Mouse (Mus musculus) heart, postnatal 25 days (tissue): ENCODE results near the gene Lclat1. TPM values are rescaled to one million over a fixed set of nuclear protein-coding genes. Genes with fewer than 3 reads are reported as not detected.
A peak's percentile ranks its signal among the peaks of the same experiment; 100 is the strongest.

ENCODE experiments used
- DNase-seq: peaks from one replicate; pipeline ENCODE4 v3.0.0; 2022; ENCODE audit warnings: low spot score
- intact Hi-C: fragments of 180-260 bp; cut with DNase I; formaldehyde crosslinking; loops from one replicate; pipeline ENCODE4 v1.15.1; 2025
- total RNA-seq, 2 experiments: library from RNA; stranded (reverse); gene quantifications; 2 replicates each; pipeline ENCODE4 v1.2.3; 2021

Gene Lclat1
- total RNA-seq: 100 to 1,000 TPM; 107 to 116 TPM

DNA sequence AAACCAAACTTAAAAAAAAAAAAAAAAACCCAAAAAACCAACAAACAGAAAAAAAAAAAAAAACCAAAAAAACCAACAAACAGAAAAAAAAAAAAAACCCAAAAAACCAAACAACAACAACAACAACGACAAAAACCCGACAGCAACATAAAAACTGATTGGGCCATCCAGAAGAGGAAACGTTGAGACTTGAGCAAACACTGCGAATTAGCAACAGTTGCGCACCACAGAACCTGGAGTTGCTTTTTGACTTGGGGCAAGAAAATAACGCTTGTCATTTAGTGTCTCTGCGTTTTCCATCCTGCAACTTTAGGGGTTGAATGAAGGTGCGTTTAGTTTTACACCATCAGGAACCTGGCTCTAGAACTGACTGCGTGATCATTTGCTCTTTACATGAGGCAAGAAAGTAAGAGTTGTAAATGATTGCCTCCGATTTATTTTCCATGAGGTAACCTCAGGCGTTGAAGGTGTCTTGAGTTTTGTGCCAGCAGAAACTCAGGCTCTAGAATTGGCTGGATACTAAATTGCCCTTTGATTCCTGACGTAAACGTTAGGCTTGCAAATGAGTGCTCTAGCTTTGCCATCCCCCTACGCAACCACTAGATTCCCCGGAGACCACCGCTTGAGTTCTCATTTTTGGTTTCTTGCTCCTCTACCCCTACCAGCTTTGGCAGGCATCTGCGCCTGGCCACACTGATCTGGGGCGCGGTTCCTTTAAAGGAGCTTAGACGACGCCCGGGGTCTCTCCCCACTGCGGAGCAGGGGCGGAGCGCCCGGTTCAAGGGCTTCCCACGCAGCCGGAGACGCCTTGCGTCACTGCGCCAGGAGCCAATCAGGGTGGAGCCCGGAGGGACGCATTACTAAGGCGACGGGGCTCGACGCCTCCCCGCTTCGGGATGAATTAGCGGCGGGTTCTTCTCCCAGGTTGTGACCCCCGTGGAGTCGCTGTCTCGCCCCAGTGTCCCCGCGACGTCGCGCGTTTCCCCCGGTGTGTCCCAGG is at the start of gene Lclat1:
TSS of gene Lclat1 (plus strand) at position 828 of the 1,000 bp plus-strand sequence.
- intact Hi-C loops: loop anchor here (2.0 to 5.0 kb wide), 2 partner anchors 40 to 185 kb away; no protein-coding TSS in a partner anchor

DNA sequence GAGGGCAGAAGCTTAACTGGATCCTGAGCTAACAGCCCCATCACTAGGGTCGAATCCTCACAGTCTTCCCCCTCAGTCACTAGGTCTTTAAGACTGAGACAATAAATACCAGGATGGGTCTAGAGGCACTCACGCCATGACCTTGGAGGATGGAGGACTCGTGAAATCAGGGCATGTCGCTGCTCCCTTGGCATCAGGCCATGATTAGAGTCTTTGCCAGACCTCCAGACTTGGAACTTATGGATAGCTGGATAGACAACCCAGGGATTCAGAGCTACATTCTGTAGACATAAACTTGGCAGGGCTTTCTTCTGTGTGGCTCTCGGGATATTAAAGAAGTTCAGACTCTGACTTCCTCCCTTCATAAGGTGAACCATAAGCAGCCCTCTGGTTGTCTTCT is 49.5 kb upstream of the Lclat1 start:
- intact Hi-C loops: no loop called here

More for the DNA sequence above, at the start of gene Lclat1:
- peak; percentile 92 for DNase-seq

DNA sequence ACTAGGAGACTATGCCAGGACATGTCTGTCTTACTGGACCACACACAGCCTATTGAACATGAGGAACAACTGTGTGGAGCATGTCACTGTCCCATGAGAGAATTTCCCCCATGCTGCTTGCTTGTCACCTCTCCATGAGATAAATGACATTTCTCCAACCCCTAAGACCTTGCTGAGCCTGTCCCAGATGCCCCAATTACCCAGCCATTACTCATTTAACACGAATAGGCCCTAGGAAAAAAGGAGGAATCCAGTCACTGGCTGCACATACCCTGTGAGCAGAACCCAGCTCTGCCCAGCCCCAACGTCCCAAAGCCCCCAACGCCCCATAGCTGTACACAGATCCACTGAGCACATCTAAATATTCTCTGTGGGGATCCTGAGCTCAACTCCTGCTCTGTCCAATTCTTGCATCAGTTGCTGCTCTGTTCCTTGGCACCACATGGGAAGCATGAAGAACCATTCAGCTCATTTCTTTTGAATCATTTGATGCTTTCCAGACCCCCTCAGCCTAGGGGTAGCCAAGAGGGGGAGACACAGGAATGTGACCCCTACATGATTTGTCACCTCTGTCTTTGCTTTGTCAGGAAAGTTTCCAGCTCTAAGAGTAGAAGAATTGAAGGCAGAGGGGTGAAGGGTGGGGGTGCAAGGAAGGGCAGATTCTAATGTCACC is 47.4 kb upstream of the Lclat1 start:
- DNase-seq: no peak
- intact Hi-C loops: no loop called here

More for the DNA sequence above, 49.5 kb upstream of the Lclat1 start:
- no peak for DNase-seq

DNA sequence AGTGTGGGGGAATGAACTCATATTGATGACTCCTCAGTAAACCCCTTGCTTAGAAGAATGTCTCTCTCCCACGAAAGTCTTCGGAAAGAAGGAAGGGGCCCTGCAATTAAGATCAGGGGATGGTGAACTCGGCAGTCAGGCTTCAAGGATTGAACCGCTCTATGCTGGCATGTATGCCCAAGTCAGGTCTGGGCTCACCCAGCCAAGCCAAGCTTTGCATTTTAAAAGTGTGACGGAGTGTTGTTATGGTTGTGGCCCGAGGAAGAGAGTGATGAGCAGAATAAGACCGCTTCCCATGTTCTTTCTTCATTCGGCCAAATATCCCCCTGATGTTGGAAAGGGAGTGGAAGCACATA is 46.9 kb upstream of the Lclat1 start:
- intact Hi-C loops: no loop called here
- DNase-seq: no peak

DNA sequence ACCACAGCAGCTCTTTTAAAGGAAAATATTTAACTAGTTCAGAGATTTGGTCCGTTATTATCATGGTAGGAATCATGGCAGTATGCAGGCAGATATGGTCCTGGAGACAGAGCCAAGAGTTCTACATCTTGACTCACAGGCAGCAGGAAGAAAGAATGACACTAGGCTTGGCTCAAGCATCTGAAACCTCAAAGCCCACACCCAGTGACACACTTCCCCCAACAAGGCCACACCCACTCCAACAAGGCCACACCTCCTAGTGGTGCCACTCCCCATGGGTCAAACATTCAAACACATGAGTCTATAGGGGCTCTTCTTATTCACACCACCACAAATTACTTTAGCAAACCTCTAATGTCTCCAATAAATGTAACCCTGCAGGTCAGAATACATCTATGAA is 45.1 kb upstream of the Lclat1 start:
- DNase-seq: no peak
- intact Hi-C loops: no loop called here

DNA sequence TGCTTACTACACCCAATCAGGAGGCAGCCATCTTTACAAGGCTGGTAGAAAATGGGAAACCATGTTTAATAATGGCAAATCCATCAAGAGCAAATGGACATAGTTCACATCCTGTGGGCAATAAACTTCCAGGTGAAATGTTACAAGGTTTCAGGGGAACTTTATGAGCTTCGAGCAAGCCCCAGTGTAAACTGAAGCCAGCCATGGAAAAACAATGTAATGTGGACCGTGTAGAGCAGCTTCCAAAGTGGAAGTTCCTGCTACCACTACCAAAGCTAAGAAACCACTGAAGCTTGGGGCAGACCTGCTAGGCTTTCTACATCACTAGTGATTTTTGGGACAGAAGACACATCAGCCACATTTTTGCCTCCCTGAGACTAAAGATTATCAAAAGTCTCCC is 44.5 kb upstream of the Lclat1 start:
- no peak for DNase-seq
- intact Hi-C loops: no loop called here

DNA sequence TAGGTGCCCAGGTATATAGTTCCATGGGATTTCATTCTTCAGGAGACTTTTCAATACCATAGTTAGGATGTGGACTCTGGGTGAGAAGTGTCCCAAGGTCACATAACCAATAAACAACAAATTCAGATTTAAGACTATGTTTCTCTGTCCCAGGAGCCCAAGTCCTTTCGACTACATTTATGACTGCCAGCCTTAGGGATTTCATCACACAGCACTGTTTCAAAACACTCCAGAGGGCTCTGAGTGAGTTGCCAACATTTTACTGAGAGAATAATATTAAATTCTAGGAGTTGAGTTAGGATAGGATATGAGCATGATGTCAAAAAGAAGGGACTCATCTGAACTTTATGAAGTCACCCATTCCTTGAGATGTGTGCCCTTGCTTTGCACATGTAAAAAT is 44.0 kb upstream of the Lclat1 start:
- DNase-seq: no peak
- intact Hi-C loops: no loop called here

DNA sequence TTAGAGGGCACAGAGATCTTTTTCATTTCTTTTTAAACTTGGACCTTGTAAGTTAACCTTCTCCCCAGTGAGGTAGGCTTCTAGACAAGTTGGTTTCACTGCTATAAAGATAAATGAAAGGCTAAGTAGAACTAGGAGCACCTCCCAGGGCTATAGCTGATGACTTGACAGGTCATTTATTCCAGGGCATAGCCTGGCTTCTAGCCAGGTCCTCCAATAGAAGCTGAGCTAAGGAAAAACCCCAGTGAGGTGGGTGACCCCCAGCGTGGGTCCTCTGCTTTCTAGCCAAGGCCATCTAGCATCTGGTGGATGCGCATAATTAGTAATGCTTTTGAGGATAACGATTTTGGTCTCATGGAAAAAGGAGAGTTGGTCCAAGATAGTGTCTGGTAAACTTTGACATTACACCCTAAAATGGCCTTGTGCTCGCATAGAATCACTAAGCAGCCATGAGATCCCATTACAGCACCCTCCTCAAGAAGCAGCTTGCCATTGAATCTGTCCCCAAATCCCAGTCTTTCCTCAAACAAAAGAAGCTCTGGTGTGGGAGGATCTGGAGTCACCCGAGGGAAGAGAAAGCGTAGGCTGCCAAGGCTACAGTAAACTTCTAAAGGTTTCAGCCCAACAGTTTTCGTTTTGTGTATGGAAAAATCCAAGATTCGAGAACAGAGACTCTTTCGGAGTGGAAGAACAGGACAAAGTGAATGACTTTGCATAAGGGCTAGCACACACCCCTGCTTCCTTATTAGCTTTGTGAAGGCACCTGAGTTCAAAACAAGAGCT is 41.2 kb upstream of the Lclat1 start:
- intact Hi-C loops: loop anchor here (5.0 kb wide), 3 partner anchors 41 to 149 kb away; partner anchors contain the start of genes Lbh and Lclat1
- no peak for DNase-seq

DNA sequence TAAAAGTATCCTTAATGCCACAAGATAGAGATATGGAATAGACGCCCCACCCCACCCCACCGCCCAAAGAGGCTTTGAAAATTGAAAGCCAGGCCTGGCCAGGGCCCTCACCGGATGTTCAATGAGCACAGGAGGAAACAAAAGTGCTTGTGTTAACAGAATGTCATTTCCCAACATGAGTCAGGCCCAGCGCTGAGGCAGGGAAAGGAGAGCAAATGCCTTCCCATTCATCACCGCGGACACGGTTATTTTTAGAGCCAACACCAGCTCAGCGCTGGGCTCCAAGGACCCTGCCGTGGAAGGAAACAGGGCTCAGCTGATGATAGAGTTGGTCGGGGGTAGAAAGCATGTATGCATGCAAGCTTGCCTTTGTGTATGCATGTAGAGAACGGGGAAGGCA is 40.4 kb upstream of the Lclat1 start:
- intact Hi-C loops: loop anchor here (5.0 kb wide), 3 partner anchors 40 to 150 kb away; partner anchors contain the start of genes Lbh and Lclat1

DNA sequence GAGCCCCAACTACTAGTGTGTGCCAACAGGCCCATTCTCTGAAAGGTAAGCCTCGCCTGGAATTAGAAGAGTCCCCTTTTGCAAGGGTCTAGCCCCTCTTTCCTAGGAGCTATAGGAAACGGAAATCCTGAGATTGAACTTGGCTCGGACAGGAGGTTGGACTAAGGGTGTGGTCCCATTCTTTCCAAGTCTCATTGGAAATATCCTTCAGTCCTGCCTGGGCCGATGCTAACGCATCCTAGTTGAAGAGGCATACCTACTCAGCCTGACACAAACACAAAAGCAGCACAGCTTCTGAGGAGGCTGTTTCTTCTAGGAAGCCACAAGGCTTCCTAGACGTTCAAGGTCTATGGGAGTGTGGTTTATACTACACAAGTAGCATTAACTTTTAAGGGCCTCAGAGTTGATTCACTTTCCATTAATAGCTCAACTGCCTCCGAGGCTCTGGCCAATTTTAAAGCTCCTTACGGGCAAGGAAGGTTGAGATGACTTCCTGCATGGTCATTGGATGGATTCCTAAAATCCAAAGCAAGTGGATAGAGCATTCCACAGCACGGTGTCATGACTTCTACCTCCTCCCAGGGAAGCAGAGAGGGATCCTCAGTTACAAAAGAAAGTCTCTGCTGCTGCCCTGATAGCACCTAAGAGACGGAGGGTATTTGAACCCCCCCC is 39.3 kb upstream of the Lclat1 start:
- intact Hi-C loops: loop anchor here (5.0 kb wide), 3 partner anchors 39 to 151 kb away; partner anchors contain the start of genes Lbh and Lclat1
- no peak for DNase-seq

More for the DNA sequence above, 40.4 kb upstream of the Lclat1 start:
- DNase-seq: peak; percentile 29

DNA sequence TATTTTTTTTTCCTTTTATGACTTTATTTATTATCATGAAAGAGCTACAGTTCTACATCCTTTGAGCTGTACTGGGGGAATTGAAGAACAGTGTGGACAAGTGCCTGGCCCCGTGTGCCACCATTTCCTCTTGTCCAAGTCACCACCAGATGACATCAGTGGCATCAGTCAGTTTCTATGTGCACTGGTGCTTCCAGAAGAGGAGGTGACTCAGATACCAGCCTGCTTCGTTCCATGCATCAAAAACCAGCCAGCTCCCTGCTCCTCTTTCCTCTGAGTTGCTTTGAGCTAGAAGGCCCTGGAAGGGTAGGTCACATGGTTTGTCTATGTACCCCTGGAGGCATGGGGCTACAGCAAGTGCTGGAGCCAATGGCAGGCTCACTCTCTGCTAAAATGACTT is 37.3 kb upstream of the Lclat1 start:
- DNase-seq: no peak
- intact Hi-C loops: no loop called here

DNA sequence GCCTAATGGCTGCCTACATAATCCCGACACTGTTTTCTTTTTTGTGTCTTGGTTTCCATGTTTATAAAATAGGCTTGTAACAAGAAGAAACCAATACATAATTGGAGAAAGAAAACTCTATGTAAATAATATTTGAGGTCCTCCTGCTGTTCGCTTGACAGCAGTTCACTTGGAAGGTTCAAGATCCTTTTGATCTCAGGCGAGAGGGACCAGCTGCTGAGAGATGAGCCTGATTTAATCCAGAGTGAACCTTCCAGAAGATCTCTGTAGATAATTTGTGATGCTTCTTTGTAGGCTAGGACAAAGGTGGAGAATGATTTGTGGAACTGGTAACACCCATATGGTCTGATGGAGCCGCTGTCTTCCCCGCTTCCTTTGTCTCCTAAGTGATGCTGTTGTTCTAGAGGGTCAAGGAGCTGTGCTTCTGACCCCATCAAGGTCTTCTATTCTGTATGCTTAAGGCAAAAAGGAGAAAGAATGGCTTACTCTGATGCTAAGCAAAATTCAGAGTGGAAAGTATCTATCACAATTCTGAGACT is 36.0 kb upstream of the Lclat1 start:
- intact Hi-C loops: no loop called here

DNA sequence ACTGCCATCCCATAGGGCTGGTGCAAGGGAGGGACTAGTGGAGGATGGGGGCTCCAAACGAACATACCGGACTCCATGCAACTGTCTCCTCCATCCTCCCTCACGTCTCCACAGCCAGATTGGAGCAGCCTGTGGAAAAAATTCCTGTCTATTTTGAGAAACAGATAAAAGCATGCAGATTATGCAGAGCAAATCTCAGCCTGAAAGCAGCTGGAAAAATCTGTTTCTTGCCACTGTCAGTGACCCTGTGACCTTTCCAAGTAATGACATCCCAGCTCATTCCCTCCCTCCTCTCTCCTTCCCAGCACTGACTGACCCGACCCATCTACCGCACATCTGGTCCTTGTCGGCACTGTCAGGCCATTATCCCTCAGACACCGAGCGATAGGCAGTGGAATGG is 35.5 kb upstream of the Lclat1 start:
- intact Hi-C loops: no loop called here
- peak; percentile 70 for DNase-seq

More for the DNA sequence above, 36.0 kb upstream of the Lclat1 start:
- DNase-seq: no peak

DNA sequence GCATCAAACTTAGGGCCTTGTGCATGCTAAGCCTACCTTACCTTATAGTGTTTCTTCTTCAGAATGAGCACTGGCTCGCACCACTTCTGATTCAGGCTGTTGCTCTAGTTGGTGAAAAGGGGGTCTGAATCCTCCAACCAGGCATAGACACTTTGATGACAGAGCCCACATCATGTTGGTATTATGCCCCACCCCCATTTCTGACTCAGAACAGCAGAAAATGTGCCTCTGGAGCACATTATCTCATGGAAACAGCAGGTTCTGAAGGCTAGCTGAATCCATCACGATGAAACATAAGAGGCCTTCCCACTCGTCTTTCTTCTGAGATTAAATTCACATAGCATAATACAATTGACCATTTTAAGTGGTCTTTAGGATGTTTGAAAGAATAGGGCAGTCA is 33.2 kb upstream of the Lclat1 start:
- intact Hi-C loops: loop anchor here (2.0 kb wide), 1 partner anchor 96 kb away; no protein-coding TSS in a partner anchor
- DNase-seq: no peak

DNA sequence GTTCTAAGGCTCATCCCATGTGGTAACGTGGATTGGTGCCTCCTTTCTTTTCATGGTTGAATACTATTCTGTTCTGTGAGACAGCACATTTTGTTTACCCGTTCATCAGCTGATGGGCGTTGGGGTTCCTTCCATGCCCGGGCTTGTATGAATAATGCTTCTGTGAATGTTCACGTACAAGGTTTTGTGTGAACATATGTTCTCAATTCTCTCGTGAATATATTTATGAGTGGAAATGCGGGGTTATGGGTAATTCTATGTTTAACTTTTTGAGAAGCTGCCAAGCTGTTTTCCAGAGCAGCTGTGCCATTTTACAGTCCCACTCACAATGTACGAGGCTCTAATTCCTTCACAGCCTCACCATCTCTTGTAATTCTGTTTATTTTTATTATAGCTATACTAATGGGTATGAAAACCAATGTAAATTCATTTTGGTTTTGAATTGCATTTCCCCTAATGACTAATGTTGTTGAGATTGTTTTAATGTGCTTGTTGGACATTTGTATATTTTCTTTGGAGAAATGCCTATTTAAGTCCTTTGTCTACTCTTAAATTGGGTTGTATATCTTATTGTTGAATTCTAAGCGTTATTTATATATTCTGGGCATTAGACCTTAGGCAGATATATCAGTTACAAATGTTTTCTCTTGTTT is 32.4 kb upstream of the Lclat1 start:
- intact Hi-C loops: loop anchor here (2.0 kb wide), 1 partner anchor 97 kb away; no protein-coding TSS in a partner anchor
- DNase-seq: no peak

DNA sequence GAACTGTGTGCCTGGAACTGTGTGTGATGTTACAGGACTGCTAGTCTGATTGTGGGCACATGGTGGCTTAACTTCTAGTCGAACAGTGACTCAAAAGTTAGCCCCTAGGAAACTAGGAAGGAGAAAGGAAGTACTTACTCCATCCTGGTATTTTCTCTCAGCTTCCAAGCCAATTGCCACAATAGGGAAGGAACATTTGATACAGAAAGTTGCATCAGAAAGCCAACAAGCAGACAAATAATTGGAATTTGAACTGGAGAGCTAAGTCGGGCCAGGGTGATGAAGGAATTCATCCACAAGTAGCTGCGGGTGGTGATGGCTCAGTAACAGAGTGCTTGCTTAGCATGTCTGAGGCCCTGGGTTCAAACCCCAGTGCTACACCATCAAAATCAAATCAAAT is 30.1 kb upstream of the Lclat1 start:
- intact Hi-C loops: no loop called here
- DNase-seq: no peak

DNA sequence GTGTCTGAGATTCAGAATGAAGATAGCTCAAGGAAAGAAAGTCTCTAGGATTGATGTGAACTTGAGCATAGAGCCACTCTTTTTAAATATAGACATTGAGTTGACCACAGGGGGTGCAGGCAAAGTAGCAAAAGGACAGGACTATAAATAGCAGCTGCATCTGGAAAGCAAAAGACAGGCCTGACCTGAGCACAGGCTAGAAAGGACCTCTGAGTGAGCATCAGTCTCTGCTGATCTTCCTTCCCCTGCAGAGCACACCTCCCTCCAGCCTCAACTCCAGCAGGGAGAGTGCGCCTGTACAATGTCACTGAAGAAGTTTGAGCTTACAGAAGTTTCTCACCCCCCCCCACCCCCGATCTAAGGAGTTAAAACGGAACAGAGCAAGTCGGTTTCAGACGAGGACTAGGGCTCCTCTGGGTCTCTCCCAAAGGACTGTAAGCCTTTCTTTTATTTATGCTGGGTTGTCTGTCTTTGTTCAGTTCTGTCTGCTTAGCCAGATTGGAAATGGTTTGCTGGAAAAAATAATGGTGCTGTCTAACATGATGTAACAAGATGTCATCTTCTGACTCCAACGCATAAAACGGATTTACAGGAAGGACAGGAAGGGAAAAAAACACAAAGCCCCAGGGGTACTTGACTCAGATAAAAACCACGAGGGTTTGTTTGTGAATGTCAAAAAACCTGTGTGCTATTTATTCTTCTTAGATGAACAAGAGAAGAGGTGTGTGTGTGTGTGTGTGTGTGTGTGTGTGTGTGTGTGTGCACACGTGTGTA is 26.2 kb upstream of the Lclat1 start:
- DNase-seq: no peak
- intact Hi-C loops: no loop called here
